Mouse (Mus musculus) lung, postnatal 0 days (tissue): ENCODE measurements around the gene Prdm5.

ENCODE experiments used
- CTCF ChIP-seq: IDR thresholded peaks from 2 replicates; pipeline ENCODE4 v1.5.1; 2016; ENCODE audit warnings: antibody characterized with exemption, mild to moderate bottlenecking
- EP300 ChIP-seq: IDR thresholded peaks from 2 replicates; pipeline ENCODE4 v1.6.1; 2016; ENCODE audit warnings: antibody characterized with exemption, mild to moderate bottlenecking, control low read depth

DNA sequence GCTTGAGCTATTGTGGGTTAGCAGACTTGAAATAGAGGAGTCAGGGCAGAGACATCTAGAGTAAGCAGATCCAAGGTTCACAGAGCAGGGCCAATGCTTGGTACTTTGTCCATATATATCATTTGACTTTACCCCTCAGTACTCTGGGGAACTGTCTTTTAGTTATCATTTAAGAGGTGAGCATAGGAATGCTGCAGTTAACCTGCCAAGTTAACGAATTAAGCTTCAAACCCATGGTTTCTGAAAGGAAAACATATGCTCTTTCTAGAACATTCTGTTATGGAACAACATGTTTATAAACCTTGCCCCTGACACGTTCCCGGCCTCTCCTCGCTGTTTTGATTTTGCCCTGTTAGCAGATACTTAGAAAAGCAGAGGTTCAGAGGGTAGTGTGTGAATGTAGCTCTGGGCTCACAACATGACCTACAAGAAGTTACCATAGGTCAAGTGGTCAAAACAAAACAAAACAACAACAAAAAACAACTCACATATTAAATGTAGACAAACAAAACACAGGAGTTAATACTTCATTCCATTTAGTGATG is 973 bp downstream of the Prdm5 start:
- peak; percentile 51 for TF ChIP-seq EP300
- TF ChIP-seq CTCF, result no peak
